8 mouse cellular contexts compared by ENCODE assay signal in the genomic region with DNA sequence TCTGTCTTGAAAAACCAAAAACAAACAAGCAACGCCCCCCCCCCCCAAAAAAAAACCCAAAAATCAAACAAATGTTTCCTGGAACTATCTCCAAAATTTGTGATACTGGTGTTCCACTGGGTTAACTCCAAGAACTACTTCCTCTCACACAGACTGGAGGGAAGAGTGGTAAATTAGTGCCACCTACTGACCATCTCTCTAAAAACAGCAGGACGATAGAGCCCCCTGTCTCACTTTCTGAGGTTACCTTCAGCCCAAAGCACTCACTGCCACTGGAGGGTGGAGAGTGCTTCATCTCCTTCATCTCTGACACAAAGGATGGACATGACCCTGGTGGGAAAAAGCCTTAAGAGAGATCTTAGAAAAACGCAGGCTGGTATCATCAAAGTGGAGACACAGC. TPM values are rescaled to one million over a fixed set of nuclear protein-coding genes. Genes with fewer than 3 reads are reported as not detected.
DNase-seq lines count a peak whose midpoint lies in the region; ATAC-seq and TF ChIP-seq lines count a peak whose summit lies in the region.

No protein-coding gene starts in this region.

- WGBS in heart, embryonic 16.5 days, result 1% methylated on average over 3 of the region's 3 CpGs

- H3K27ac ChIP-seq in left cerebral cortex, adult 2 months, result no peak overlapping the region
- no peak overlapping the region for H3K27ac ChIP-seq in heart, embryonic 16.5 days (ENCODE audit: low read length)

- ATAC-seq in heart, embryonic 16.5 days (replicated peaks; ENCODE audit: extremely low read depth, insufficient read depth, low FRiP score), result 0 out of 2 replicates have a peak, but pooled peaks have one; percentile 45

- H3K27me3 ChIP-seq in heart, embryonic 16.5 days (ENCODE audit: control insufficient read depth, insufficient read depth, low read length), result no peaks in the 10 kb centered on the region

- no peaks in the 10 kb centered on the region for H3K4me1 ChIP-seq in heart, embryonic 16.5 days (ENCODE audit: control insufficient read depth, insufficient read depth, low read length)

- DNase-seq in adrenal gland, adult 2 months, result peak; percentile 50
- DNase-seq in adrenal gland, postnatal 4 days (ENCODE audit: low spot score in 2 of 2), result no peak
- no peak for DNase-seq in left cerebral cortex, adult 2 months (ENCODE audit: extremely low spot score in 1 of 2, low spot score in 2 of 2)
- no peak for DNase-seq in left cerebral cortex, adult 8-10 months (ENCODE audit: low spot score in 2 of 2)
- DNase-seq in T-cell, adult 2 months (ENCODE audit: low spot score), result peak; percentile 16
- peak; percentile 39 for DNase-seq in lung, postnatal 14 days
- DNase-seq in gastrocnemius, adult 8-10 months (ENCODE audit: low spot score in 2 of 2), result no peak

- H3K9ac ChIP-seq in heart, embryonic 16.5 days (ENCODE audit: low read length), result no peak overlapping the region

- H3K4me2 ChIP-seq in heart, embryonic 16.5 days (ENCODE audit: low read depth, low read length), result no peak overlapping the region

- H3K36me3 ChIP-seq in heart, embryonic 16.5 days (ENCODE audit: control insufficient read depth, insufficient read depth), result no peaks in the 10 kb centered on the region

- H3K4me3 ChIP-seq in left cerebral cortex, adult 2 months, result no peak overlapping the region
- no peak overlapping the region for H3K4me3 ChIP-seq in heart, embryonic 16.5 days (ENCODE audit: low read length)

- intact Hi-C loops in left cerebral cortex, adult 2 months (cut with DNase I), result loop anchor here (1.0 to 5.0 kb wide), 3 partner anchors 66 to 150 kb away; no protein-coding TSS in a partner anchor

- TF ChIP-seq CTCF in left cerebral cortex, adult 2 months (IDR thresholded peaks at IDR 0.05), result peak; percentile 55

- H3K9me3 ChIP-seq in heart, embryonic 16.5 days (replicated peaks; ENCODE audit: control insufficient read depth, low read length), result no peaks in the 10 kb centered on the region

RNA-seq across cellular contexts. Expression of a gene that starts 10.8 kb away (rescaled TPM):
- 10 to 100 TPM; 56.3 to 75.6 TPM for total RNA-seq in adrenal gland, adult 2 months (2021)
- 20.2 and 26.2 TPM in 2 replicates for polyA plus RNA-seq in adrenal gland, adult 2 months (2012; rRNA removed)
- 10 to 100 TPM; 72.0 to 81.7 TPM for total RNA-seq in adrenal gland, postnatal 4 days (2021)
- 10 to 100 TPM; 29.6 to 34.5 TPM for total RNA-seq in left cerebral cortex, adult 2 months (2021)
- 10 to 100 TPM; 28.4 to 30.9 (median 28.9) TPM for total RNA-seq in left cerebral cortex, adult 8-10 months (2022)
- polyA plus RNA-seq in heart, embryonic 16.5 days (2015; fragmentation: Nextera tagmentation; extraction: Ambion mirVana), result 49.0 and 53.5 TPM in 2 replicates
- total RNA-seq in gastrocnemius, adult 8-10 months (2022), result 10 to 100 TPM; 55.4 to 65.0 (median 56.9) TPM

RNA-seq across cellular contexts. Expression of a gene that starts 18.3 kb away (rescaled TPM):
- total RNA-seq in adrenal gland, adult 2 months (2021), result 1 to 10 TPM; 4.6 to 8.5 TPM
- polyA plus RNA-seq in adrenal gland, adult 2 months (2012; rRNA removed), result 2.3 and 3.7 TPM in 2 replicates
- total RNA-seq in adrenal gland, postnatal 4 days (2021), result 1 to 10 TPM; 4.8 to 7.6 TPM
- under 1 TPM in 1 of 2 experiments, not detected in 1; 0.21 TPM for total RNA-seq in left cerebral cortex, adult 2 months (2021)
- total RNA-seq in left cerebral cortex, adult 8-10 months (2022), result under 1 TPM in 3 of 4 experiments, not detected in 1; 0.13 to 0.23 (median 0.19) TPM
- 0.08 and 0.14 TPM in 2 replicates for polyA plus RNA-seq in heart, embryonic 16.5 days (2015; fragmentation: Nextera tagmentation; extraction: Ambion mirVana)
- total RNA-seq in gastrocnemius, adult 8-10 months (2022), result 10 to 100 TPM in 2 of 4 experiments, 1 to 10 TPM in 2; 3.3 to 14.7 (median 9.6) TPM

Comparison
In these comparisons a context has a peak if more than half of its experiments do, and no peak if none do; other contexts are left out.
1. DNase-seq: peak in adrenal gland, adult 2 months (single experiment), T-cell, adult 2 months (single experiment) and lung, postnatal 14 days (single experiment); none in adrenal gland, postnatal 4 days (0 of 2), left cerebral cortex, adult 2 months (0 of 2), left cerebral cortex, adult 8-10 months (0 of 2) and gastrocnemius, adult 8-10 months (0 of 2).